Mouse (Mus musculus) adrenal gland, adult 8-10 months (tissue): ENCODE measurements around the gene Nat14. TPM values are rescaled to one million over a fixed set of nuclear protein-coding genes. Genes with fewer than 3 reads are reported as not detected.

ENCODE experiments used
- DNase-seq: peaks from one replicate; pipeline ENCODE4 v3.0.0; 2022
- total RNA-seq, 4 experiments: library from RNA; stranded (reverse); gene quantifications; 2 replicates each; pipeline ENCODE4 v1.2.4; 2022

The Nat14 gene
- total RNA-seq, 4 experiments from 2014 or later: 8.5 to 13.3 (median 10.4) TPM

GRCm38 (mm10) chr7:4920496-4920895 lies 1.3 kb upstream of the Nat14 start:
- DNase-seq: no peak

- no peak for DNase-seq
These were observed 628 bp upstream of the Nat14 start for GRCm38 (mm10) chr7:4920976-4921823.

GRCm38 (mm10) chr7:4922508-4922907 lies 680 bp downstream of the Nat14 start:
- peak; percentile 69 for DNase-seq

- no peak for DNase-seq
These were observed 1.2 kb downstream of the Nat14 start for GRCm38 (mm10) chr7:4922931-4923565.

GRCm38 (mm10) chr7:4923586-4924364 lies 1.9 kb downstream of the Nat14 start:
- DNase-seq: no peak

- no peak for DNase-seq
These were observed 2.7 kb downstream of the Nat14 start for GRCm38 (mm10) chr7:4924483-4924882.

GRCm38 (mm10) chr7:4924891-4925301 lies 3.1 kb downstream of the Nat14 start:
- DNase-seq: no peak

- DNase-seq: no peak
These were observed 3.9 kb downstream of the Nat14 start, which contains the start of gene Ssc5d for GRCm38 (mm10) chr7:4925441-4926381. TSS of gene Ssc5d (plus strand) at chr7:4925785.

GRCm38 (mm10) chr7:4926849-4927248 lies 5.0 kb downstream of the Nat14 start:
- DNase-seq: no peak

GRCm38 (mm10) chr7:4927711-4928110 lies 5.9 kb downstream of the Nat14 start:
- no peak for DNase-seq

GRCm38 (mm10) chr7:4928323-4928722 lies 6.5 kb downstream of the Nat14 start:
- DNase-seq: no peak

- DNase-seq: no peak
These were observed 11.3 kb downstream of the Nat14 start for GRCm38 (mm10) chr7:4933103-4933502.

GRCm38 (mm10) chr7:4934160-4934914 lies 12.5 kb downstream of the Nat14 start:
- no peak for DNase-seq

GRCm38 (mm10) chr7:4936832-4937231 lies 15.0 kb downstream of the Nat14 start:
- no peak for DNase-seq

GRCm38 (mm10) chr7:4937392-4937791 lies 15.6 kb downstream of the Nat14 start:
- DNase-seq: no peak

GRCm38 (mm10) chr7:4938456-4938855 lies 16.6 kb downstream of the Nat14 start:
- DNase-seq: no peak

- peak; percentile 72 for DNase-seq
These were observed 18.2 kb downstream of the Nat14 start for GRCm38 (mm10) chr7:4940068-4940479.

- DNase-seq: no peak
These were observed 20.8 kb downstream of the Nat14 start for GRCm38 (mm10) chr7:4942673-4943072.

GRCm38 (mm10) chr7:4943223-4943815 lies 21.5 kb downstream of the Nat14 start:
- DNase-seq: peak; percentile 91

- DNase-seq: peak; percentile 69
These were observed 26.0 kb downstream of the Nat14 start for GRCm38 (mm10) chr7:4947855-4948254.

GRCm38 (mm10) chr7:4948386-4948785 lies 26.6 kb downstream of the Nat14 start:
- no peak for DNase-seq
